5 mouse cellular contexts compared by ENCODE assay signal in genomic region chr4:147556921-147557320, GRCm38 (mm10). TPM values are rescaled to one million over a fixed set of nuclear protein-coding genes. Genes with fewer than 3 reads are reported as not detected.
"Had no signal": no experiment of that assay in that cellular context is flagged by ENCODE, and none has a peak within 500 bp of the region (broad histone marks: within the 10 kb centered on the region; RNA-seq: fewer than 3 reads in every experiment).

No protein-coding gene starts in this region.

RNA-seq across cellular contexts. Expression of gene Zfp985, which starts 3.8 kb away (rescaled TPM):
- total RNA-seq: neutrophil, adult 5-6 weeks had no signal
- polyA plus RNA-seq: small intestine, adult 2 months; spleen, adult 2 months; testis, adult 2 months; thymus, adult 2 months had no signal

RNA-seq across cellular contexts. Expression of gene Gm16503, which starts 16.9 kb away (rescaled TPM):
- polyA plus RNA-seq: small intestine, adult 2 months; spleen, adult 2 months had no signal
